Mouse (Mus musculus) megakaryocyte-erythroid progenitor cell, adult 5 weeks (primary cell): ENCODE measurements around the gene Dok3. TPM values are rescaled to one million over a fixed set of nuclear protein-coding genes. Genes with fewer than 3 reads are reported as not detected.

ENCODE experiments used
- polyA plus RNA-seq: library from polyadenylated mRNA; stranded (reverse); fragments of >175 nt; gene quantifications from 2 replicates; pipeline ENCODE4 v1.2.3, GENCODE M21; 2012

The Dok3 gene
- 193 and 354 TPM in 2 replicates for polyA plus RNA-seq

DNA sequence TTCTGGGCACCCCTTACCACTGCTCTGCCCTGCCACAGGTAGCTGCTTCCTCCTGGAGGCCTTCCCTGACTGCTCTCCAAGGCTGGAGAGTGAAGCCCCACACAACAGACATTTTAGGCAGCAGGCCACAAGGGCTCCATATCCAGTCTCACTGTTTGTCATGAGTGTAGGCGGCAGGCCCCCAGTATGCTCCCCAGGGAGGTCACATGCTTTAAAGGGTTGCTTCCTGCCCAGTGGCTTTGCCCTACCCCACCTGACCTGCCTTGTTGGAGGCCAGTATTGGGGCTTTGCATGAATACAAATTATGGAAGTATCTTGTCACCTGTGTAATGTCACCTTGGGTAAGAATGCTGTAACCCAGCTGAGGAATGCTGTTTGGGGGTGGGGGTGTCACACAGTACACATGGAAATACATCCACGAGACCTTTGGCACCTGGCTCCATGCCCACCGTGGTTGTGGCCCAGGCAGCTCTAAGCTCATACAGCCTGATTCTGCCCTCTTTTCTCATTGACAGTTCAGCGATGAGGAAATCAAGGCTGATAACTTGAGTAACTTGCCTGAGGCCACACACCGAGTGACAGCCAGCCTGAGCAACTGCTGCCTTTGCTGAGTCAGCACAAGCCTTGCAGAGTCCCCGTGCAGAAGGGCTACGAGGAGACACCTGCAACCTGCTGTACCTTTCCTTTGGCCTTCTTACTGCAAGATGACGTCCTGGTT, at the start of gene Dok3:
Dok3 (minus strand) TSS at position 99 of the 718 bp plus-strand sequence.

DNA sequence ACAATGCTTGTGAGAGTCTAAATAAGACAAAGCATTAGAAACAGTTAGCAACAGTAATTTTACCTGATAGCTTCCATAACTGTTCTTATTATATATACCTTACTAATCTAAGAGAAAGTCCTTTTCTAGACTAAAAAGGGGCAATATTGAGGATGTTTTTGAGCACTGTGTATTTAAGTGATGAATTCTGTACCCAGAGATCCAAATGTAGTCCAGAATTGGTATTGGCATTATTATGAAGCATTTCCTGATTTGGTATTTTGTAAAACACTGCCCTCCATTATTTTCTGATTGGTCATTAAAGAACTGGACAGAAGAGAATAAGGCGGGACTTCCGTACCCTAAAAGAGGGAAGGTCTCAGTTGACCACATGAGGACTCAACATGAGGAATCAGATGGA, 44.3 kb upstream of the Dok3 start, which contains the start of gene Tmed9:
Tmed9 (plus strand) TSS at position 301 of the 400 bp plus-strand sequence.

DNA sequence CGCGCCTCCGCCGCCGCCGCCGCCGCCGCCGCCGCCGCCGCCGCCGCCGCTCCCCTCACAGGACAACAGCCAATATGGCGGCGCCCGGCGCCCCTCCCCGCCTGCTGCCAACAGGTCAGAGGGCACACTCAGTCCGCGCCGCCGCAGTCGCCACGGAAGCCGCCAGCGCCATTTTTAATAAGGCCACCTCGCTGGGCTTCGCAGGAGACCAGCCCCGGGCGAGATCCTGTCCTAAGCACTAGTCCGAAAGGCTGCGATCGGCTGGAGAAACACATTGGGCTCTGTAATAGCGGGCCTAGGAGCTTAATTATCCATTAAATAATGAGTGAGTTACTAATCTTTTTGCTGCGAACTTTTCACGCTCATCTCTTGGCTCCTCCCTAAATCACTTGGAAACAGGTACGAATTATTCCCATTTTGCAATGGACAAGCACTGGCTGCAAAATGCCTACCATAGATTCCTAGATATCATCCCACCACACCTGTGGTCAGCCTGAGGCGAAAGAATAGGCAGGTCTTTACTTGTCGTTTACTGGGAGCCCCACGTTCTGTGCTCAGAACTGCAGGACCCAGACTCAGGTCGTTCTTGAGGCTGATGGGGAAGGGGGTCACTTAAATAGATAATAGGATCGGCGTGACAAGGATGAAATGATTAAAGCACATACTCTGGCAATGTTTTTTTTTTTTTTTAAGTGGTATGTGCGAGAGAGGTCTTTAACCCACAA, 42.1 kb upstream of the Dok3 start, which contains the start of gene Fam193b:
Fam193b (minus strand) TSS at position 94 of the 725 bp plus-strand sequence.

DNA sequence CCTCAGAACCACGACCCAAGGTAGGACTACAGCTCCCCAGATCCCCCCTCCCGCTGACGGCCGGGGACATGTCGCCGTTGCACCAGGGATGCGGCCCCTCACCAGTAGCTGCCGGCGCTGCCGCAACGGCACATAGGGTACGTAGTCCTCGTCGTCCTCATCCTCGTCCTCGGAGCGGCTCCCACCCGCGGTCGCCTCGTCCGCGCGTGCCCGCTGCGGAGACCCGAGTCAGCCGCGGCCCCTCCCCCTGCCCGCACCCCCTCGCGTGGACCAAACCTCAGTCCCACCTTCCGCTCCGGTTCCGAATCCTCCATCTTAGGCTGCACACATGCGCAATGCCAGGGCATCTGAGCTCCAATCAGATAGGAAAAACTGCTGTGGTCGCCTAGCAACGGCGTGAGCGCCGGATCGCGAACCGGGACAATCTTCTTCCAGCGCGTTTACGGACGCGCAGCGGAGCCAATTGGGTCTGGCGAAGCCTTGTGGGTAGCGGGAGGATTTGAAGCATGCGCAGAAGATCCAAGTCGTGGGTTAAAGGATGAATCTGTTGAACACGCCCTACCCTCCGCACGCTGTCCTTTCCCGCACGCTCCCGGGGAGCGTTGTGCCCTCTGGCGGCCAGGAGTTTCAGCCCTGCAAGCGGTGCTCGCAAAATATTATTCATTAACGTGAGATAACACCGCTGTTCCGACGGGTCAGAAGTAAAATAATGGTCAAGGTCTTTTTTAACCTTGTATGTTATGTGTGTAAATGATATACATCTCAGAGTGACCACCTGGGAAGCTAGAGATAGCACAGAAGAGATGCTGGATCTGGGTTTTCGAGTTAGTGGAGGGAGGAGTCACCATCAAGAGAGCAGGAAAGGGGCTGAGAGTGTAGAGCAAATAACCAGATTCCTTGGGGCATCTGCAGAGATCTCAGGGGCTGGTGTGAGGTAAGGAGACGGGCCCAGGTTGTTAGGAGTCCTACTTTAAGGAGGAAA, 7.4 kb upstream of the Dok3 start, which contains the start of gene Ddx41:
Ddx41 (minus strand) TSS at position 465 of the 982 bp plus-strand sequence.

DNA sequence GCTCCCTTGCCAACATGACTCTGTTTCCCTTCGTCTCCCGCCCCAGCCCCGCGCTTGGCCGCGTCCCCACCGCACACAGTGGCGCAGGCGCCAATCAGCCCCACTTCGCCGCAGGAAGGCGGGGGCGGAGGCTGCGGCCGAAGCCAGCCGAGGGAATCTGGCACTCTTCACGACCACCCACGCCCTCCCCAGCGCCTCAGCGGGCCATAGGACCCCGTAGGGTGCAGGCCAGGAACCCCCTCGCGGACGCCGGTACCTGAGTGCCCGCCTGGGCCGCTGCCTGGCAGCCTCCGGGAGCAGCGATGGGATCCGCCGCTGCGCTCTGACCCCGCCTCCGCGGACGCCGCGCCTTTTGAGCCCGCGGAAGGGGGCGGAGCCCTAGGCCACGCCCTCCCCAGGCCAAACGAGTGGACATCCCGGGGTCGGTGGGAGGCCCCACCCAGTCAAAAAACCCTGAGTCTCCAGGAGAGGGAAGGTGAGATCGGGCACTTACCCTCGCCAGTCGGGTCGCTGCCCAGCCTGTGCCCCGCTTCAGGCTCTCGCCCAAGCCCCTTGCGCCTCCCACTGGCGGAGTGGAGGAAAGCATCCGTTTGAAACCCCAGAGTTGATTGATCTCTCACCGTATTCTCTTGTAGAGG, 15.9 kb downstream of the Dok3 start, which contains the start of gene Pdlim7:
Pdlim7 (minus strand) TSS at position 566 of the 638 bp plus-strand sequence.

DNA sequence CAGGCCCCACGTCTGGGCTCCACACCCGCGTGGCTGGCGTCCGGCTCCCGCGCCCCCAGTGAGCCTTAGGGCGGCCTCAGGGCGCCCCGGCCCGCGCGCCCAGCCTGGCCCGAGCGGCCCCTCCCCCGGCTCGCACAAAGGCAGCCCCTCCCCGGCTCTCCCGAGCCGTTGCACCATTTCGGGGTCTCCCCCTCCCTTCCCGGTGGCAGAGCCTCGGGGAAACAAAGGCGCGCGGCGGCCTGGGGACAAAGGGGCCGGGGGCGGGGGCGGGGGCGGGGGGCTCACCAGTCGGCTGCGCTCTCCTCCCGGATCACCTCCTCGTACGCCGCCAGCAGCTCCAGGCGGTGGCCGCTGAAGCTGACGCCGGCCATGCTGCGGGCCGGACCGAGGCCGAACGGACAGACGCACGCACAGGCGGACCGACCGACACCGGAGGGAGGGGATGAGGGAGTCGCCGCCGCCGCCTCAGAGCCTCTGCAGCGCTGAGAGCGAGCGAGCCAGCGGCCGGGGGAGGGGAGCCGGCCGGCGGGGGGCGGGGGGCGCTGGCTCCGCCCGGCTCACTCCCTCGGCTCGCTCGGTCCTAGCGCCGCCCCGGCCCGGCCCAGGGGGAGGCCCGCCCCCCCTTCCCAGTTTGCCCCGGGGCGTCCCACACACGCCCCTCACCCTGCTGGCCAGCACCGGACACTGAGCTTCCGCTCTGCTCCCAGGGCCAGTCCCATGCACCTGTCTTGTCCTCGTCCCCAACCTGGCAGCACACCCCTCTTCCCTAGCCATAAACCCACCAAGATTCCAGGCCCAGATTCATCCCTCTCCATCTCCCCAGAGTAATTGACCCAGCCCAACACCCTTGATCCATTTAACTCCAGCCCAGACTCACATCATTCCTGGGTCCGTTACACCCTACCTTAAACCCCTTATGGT, 41.3 kb downstream of the Dok3 start, which contains the start of gene Dbn1:
Dbn1 (minus strand) TSS at position 534 of the 921 bp plus-strand sequence.

Other genes starting within 250 kb of the Dok3 start
- 274 and 289 TPM in 2 replicates for gene Prelid1, start 208.8 kb downstream of the Dok3 start, polyA plus RNA-seq
- gene Rab24, start 207.3 kb downstream of the Dok3 start, polyA plus RNA-seq = 79.4 and 99.3 TPM in 2 replicates
- gene Mxd3, start 199.5 kb downstream of the Dok3 start, polyA plus RNA-seq = 9.2 and 11.5 TPM in 2 replicates
- gene Lman2, start 166.5 kb downstream of the Dok3 start, polyA plus RNA-seq = 128 and 133 TPM in 2 replicates
- gene Rgs14, start 159.6 kb downstream of the Dok3 start, polyA plus RNA-seq = 18.1 and 18.7 TPM in 2 replicates
- 0.29 and 0.36 TPM in 2 replicates for gene Slc34a1, start 131.1 kb downstream of the Dok3 start, polyA plus RNA-seq
- not detected in 2 replicates for gene Pfn3, start 114.1 kb downstream of the Dok3 start, polyA plus RNA-seq
- 0.49 TPM in 1 of 2 replicates, not detected in the other for gene F12, start 102.5 kb downstream of the Dok3 start, polyA plus RNA-seq
- 84.4 and 86.7 TPM in 2 replicates for gene Grk6, start 84.2 kb downstream of the Dok3 start, polyA plus RNA-seq
- 17.3 and 18.6 TPM in 2 replicates for gene Prr7, start 65.0 kb downstream of the Dok3 start, polyA plus RNA-seq
- gene Dbn1, start 41.2 kb downstream of the Dok3 start, polyA plus RNA-seq = 6.1 and 8.7 TPM in 2 replicates
- 79.3 and 93.6 TPM in 2 replicates for gene Pdlim7, start 15.6 kb downstream of the Dok3 start, polyA plus RNA-seq
- 108 and 132 TPM in 2 replicates for gene Ddx41, start 7.4 kb upstream of the Dok3 start, polyA plus RNA-seq
- gene Fam193b, start 41.8 kb upstream of the Dok3 start, polyA plus RNA-seq = 99.9 and 120 TPM in 2 replicates
- 247 and 261 TPM in 2 replicates for gene Tmed9, start 44.4 kb upstream of the Dok3 start, polyA plus RNA-seq
- gene B4galt7, start 70.6 kb upstream of the Dok3 start, polyA plus RNA-seq = 31.0 and 33.7 TPM in 2 replicates
- 56.9 and 76.9 TPM in 2 replicates for gene Caml, start 93.7 kb upstream of the Dok3 start, polyA plus RNA-seq
- 21.0 and 37.2 TPM in 2 replicates for gene Ddx46, start 105.7 kb upstream of the Dok3 start, polyA plus RNA-seq
- 19.1 and 19.5 TPM in 2 replicates for gene B230219D22Rik, start 163.8 kb upstream of the Dok3 start, polyA plus RNA-seq
- gene Txndc15, start 185.4 kb upstream of the Dok3 start, polyA plus RNA-seq = 26.2 and 27.5 TPM in 2 replicates
- 57.3 and 57.7 TPM in 2 replicates for gene Pcbd2, start 198.1 kb upstream of the Dok3 start, polyA plus RNA-seq